Mouse (Mus musculus) layer of hippocampus, postnatal 14 days (tissue): Measurements from ENCODE around the gene Cst6. TPM values are rescaled to one million over a fixed set of nuclear protein-coding genes. Genes with fewer than 3 reads are reported as not detected.
"Not testable (repeated sequence)": the region's sequence is repeated elsewhere in the genome, so short reads cannot be mapped to it uniquely, and the experiment has no call there.

ENCODE experiments used
- DNase-seq, 2 experiments: peaks; one replicate each; pipeline ENCODE4 v3.0.0; 2021 to 2022; ENCODE audit warnings: low spot score in 2 of 2, mixed read lengths in 1 of 2
- long read RNA-seq, 2 experiments: library from polyadenylated mRNA; stranded (forward); transcript quantifications; one replicate each; pipeline ENCODE4 v2.0.0; 2021
- total RNA-seq, 2 experiments: library from RNA; stranded (reverse); gene quantifications; 2 replicates each; pipeline ENCODE4 v1.2.3; 2021

The Cst6 gene
- 1 to 10 TPM; 5.4 to 5.9 TPM for total RNA-seq
- long read RNA-seq, experiment 1, partial matches to known transcripts, result 0 of 1 reads
- long read RNA-seq, experiment 1, other reads (novel, unspliced or antisense), result 0 of 1 reads
- long read RNA-seq, experiment 2, transcript Cst6-201 (3 exons, 3,951 nt), result major isoform, 6 of 6 reads
- long read RNA-seq, experiment 2, partial matches to known transcripts, result 0 of 6 reads
- long read RNA-seq, experiment 2, other reads (novel, unspliced or antisense), result 0 of 6 reads

- DNase-seq, result not testable (repeated sequence)
Measured at GRCm38 (mm10) chr19:5349502-5349873, at the start of gene Cst6. TSS of gene Cst6 (minus strand) at chr19:5349574.

- no peak for DNase-seq
Measured at GRCm38 (mm10) chr19:5395371-5395770, 46.0 kb upstream of the Cst6 start.

- DNase-seq, result no peak
Measured at GRCm38 (mm10) chr19:5394168-5394567, 44.8 kb upstream of the Cst6 start.

GRCm38 (mm10) chr19:5392892-5393291, 43.5 kb upstream of the Cst6 start:
- no peak for DNase-seq

GRCm38 (mm10) chr19:5390416-5390815, 41.0 kb upstream of the Cst6 start:
- no peak for DNase-seq

- no peak for DNase-seq
Measured at GRCm38 (mm10) chr19:5389647-5390046, 40.3 kb upstream of the Cst6 start.

GRCm38 (mm10) chr19:5388588-5389242, 39.3 kb upstream of the Cst6 start, which contains the start of gene Sart1:
TSS of gene Sart1 (minus strand) at chr19:5388703.
- DNase-seq, result peak; percentile 91 to 97

- peak in 1 of 2 experiments; percentile 34 for DNase-seq
Measured at GRCm38 (mm10) chr19:5388011-5388441, 38.7 kb upstream of the Cst6 start.

- no peak for DNase-seq
Measured at GRCm38 (mm10) chr19:5384715-5385114, 35.3 kb upstream of the Cst6 start.

- no peak for DNase-seq
Measured at GRCm38 (mm10) chr19:5383326-5383725, 34.0 kb upstream of the Cst6 start.

GRCm38 (mm10) chr19:5377446-5377845, 28.1 kb upstream of the Cst6 start:
- DNase-seq, result peak in 1 of 2 experiments; percentile 86

GRCm38 (mm10) chr19:5374748-5375147, 25.4 kb upstream of the Cst6 start:
- no peak for DNase-seq

- DNase-seq, result no peak
Measured at GRCm38 (mm10) chr19:5374177-5374576, 24.8 kb upstream of the Cst6 start.

- DNase-seq, result no peak
Measured at GRCm38 (mm10) chr19:5372724-5373123, 23.4 kb upstream of the Cst6 start.

- no peak for DNase-seq
Measured at GRCm38 (mm10) chr19:5370932-5371331, 21.6 kb upstream of the Cst6 start.

- no peak for DNase-seq
Measured at GRCm38 (mm10) chr19:5367455-5367854, 18.1 kb upstream of the Cst6 start.

- no peak for DNase-seq
Measured at GRCm38 (mm10) chr19:5367053-5367359, 17.6 kb upstream of the Cst6 start, which contains the start of gene Banf1. TSS of gene Banf1 (minus strand) at chr19:5367168.

- DNase-seq, result peak; percentile 96 to 99
Measured at GRCm38 (mm10) chr19:5366175-5367052, 17.0 kb upstream of the Cst6 start, which contains the start of gene Eif1ad. TSS of gene Eif1ad (plus strand) at chr19:5366741.

GRCm38 (mm10) chr19:5365751-5366150, 16.4 kb upstream of the Cst6 start:
- no peak for DNase-seq

- no peak for DNase-seq
Measured at GRCm38 (mm10) chr19:5364124-5364523, 14.8 kb upstream of the Cst6 start.

- DNase-seq, result no peak
Measured at GRCm38 (mm10) chr19:5362186-5362585, 12.8 kb upstream of the Cst6 start.

GRCm38 (mm10) chr19:5356080-5356479, 6.7 kb upstream of the Cst6 start:
- no peak for DNase-seq
